29 mouse cellular contexts compared by ENCODE assay signal in the genomic region with DNA sequence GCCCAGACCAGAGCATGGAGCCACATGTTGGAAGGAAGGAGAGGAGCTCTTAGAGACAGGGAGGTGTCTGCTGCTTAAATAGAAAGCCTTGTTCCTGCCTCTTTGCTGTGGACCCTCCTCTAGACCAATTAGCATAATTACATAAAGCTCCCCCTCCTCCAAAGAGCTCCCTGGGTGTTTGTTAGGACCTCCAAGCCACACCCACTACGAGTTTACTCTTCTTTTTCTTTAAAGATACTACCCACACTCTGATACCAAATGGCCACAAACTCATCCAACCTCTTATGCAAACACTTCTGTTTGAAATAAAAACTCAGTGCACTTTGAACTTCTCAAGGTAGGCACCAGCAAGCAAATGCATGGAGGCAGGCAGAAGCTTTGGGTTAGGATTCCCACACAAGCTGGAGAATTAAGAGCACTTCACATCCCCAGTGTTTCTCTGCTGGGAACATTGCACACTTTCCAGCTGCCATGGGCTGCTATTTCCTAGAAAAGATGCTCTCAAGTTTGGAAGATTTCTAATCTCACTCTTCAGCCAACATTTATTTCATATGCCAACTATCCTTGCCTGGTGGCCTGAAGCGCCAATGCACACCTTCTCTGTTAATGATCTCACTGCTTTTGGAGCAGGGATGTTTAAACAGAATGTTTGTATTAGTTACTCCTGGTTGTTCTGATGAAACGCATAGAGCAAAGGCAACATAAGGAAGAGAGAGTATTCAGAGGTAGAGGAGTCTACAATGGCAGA. TPM values are rescaled to one million over a fixed set of nuclear protein-coding genes. Genes with fewer than 3 reads are reported as not detected.
"Had no signal": no experiment of that assay in that cellular context is flagged by ENCODE, and none has a peak within 500 bp of the region (broad histone marks: within the 10 kb centered on the region; RNA-seq: fewer than 3 reads in every experiment).

A gene (minus strand): TSS at position 51 of the 748 bp plus-strand sequence.

- H3K4me2 ChIP-seq: midbrain, embryonic 11.5 days; stomach, embryonic 15.5 days had no signal

- H3K27ac ChIP-seq: left cerebral cortex, adult 2 months; liver, embryonic 14.5 days; stomach, embryonic 15.5 days had no signal

- ATAC-seq: inflammation-experienced regulatory T-cells, adult 6 months; intestine, embryonic 16.5 days had no signal

- H3K4me1 ChIP-seq: stomach, embryonic 15.5 days had no signal

- H3K9ac ChIP-seq: liver, embryonic 14.5 days; stomach, embryonic 15.5 days had no signal

- DNase-seq: kidney, adult 18-20 months; kidney, adult 9 months; kidney, postnatal 14 days; kidney, postnatal 4 days; layer of hippocampus, postnatal 36 days; lung, adult 2 months; lung, postnatal 14 days; lung, postnatal 4 days; midbrain, embryonic 14.5 days; right cerebral cortex, postnatal 14 days; spleen, adult 18-20 months; thymus, postnatal 25 days had no signal

- H3K9me3 ChIP-seq: stomach, embryonic 15.5 days had no signal

- H3K4me3 ChIP-seq: left cerebral cortex, adult 2 months; stomach, embryonic 15.5 days had no signal

- H3K27me3 ChIP-seq: stomach, embryonic 15.5 days had no signal

- H3K36me3 ChIP-seq: stomach, embryonic 15.5 days had no signal

RNA-seq across cellular contexts. Expression of the gene that starts here (rescaled TPM):
- total RNA-seq: layer of hippocampus, adult 18-20 months; layer of hippocampus, postnatal 10 days; layer of hippocampus, postnatal 36 days; left cerebral cortex, adult 2 months; left cerebral cortex, postnatal 14 days; megakaryocyte progenitor cell, adult 5-6 weeks; megakaryocyte-erythroid progenitor cell, adult 5-6 weeks; midbrain, postnatal 0 days had no signal
- polyA plus RNA-seq: inflammation-experienced regulatory T-cells, adult 6 months; limb, embryonic 11.5 days; limb, embryonic 14.5 days; lung, embryonic 16.5 days; midbrain, embryonic 11.5 days; midbrain, embryonic 14.5 days; midbrain, postnatal 0 days; neural tube, embryonic 11.5 days; neural tube, embryonic 14.5 days had no signal
